Mouse (Mus musculus): ENCODE results near the gene Ubap2. TPM values are rescaled to one million over a fixed set of nuclear protein-coding genes. Genes with fewer than 3 reads are reported as not detected.

The Ubap2 gene
- total and polyA plus RNA-seq, 3 experiments: 22.7 to 170 (median 127) TPM

- Histone ChIP-seq H3K9ac (ENCODE audit: control insufficient read depth, low read depth, low read length, poor library complexity, severe bottlenecking) (peak overlapping the region; percentile 53), H3K4me1 (ENCODE audit: control insufficient read depth in 1 of 2, insufficient read depth in 2 of 2, low read length in 2 of 2) (peaks cover 7 to 26% of the 10 kb centered on the region in 2 experiments), H3K36me3 (ENCODE audit: control insufficient read depth in 1 of 2, insufficient read depth in 2 of 2, low read length in 2 of 2) (peaks cover 3 to 34% of the 10 kb centered on the region in 2 experiments), H3K79me2 (ENCODE audit: control insufficient read depth, insufficient read depth, low read length, poor library complexity) (peaks cover 18% of the 10 kb centered on the region), H3K27ac (ENCODE audit: control insufficient read depth, low read depth, low read length) (peak overlapping the region; percentile 41), H3K27me3 (ENCODE audit: control insufficient read depth in 1 of 2, insufficient read depth in 2 of 2, low read length in 2 of 2) (no peaks in the 10 kb centered on the region), H3K9me3 (replicated peaks; ENCODE audit: insufficient read depth, low read length) (no peaks in the 10 kb centered on the region), H3K4me3 (ENCODE audit: control insufficient read depth in 1 of 2, insufficient read depth in 1 of 2, low read depth in 2 of 2, low read length in 2 of 2) (peak overlapping the region; percentile 34 to 45)
- TF ChIP-seq ZNF384 (IDR thresholded peaks at IDR 0.05; ENCODE audit: low read depth, low read length) (no peak), MAX (IDR thresholded peaks at IDR 0.05; ENCODE audit: low read length) (no peak), JUND (IDR thresholded peaks at IDR 0.05; ENCODE audit: low read depth, low read length) (no peak), ZKSCAN1 (IDR thresholded peaks at IDR 0.05; ENCODE audit: low read depth, low read length) (no peak), CHD2 (IDR thresholded peaks at IDR 0.05; ENCODE audit: low read length) (no peak), POLR2AphosphoS5 (IDR thresholded peaks at IDR 0.05; ENCODE audit: borderline replicate concordance, low read depth, low read length) (no peak), ZC3H11A (IDR thresholded peaks at IDR 0.05; ENCODE audit: low read depth, low read length) (no peak), MEF2A (IDR thresholded peaks at IDR 0.05; ENCODE audit: extremely low read depth, insufficient replicate concordance, low read depth, low read length, poor library complexity, severe bottlenecking) (no peak), BHLHE40 (IDR thresholded peaks at IDR 0.05; ENCODE audit: borderline replicate concordance, low read depth, low read length) (no peak), POLR2A (IDR thresholded peaks at IDR 0.05; ENCODE audit: control insufficient read depth in 1 of 2, insufficient read depth in 1 of 2, low read depth in 1 of 2, low read length in 2 of 2, poor library complexity in 1 of 2) (no peak), MXI1 (IDR thresholded peaks at IDR 0.05; ENCODE audit: low read depth, low read length) (no peak), USF1 (IDR thresholded peaks at IDR 0.05; ENCODE audit: low read depth, low read length) (no peak), NELFE (IDR thresholded peaks at IDR 0.05; ENCODE audit: low read depth, low read length) (no peak), HCFC1 (IDR thresholded peaks at IDR 0.05; ENCODE audit: low read depth, low read length) (no peak), MYB (IDR thresholded peaks at IDR 0.05; ENCODE audit: low read depth, low read length) (no peak), TBP (IDR thresholded peaks at IDR 0.05; ENCODE audit: low read depth, low read length) (no peak), NRF1 (IDR thresholded peaks at IDR 0.05; ENCODE audit: insufficient read depth, low read depth, low read length, poor library complexity, severe bottlenecking) (no peak)
- DNase-seq (ENCODE audit: low read depth, low spot score): no peak
Measured at GRCm38 (mm10) chr4:41315173-41315572, 40.2 kb upstream of the Ubap2 start.

GRCm38 (mm10) chr4:41314141-41315129 is 39.5 kb upstream of the Ubap2 start, which contains the start of gene Dcaf12:
Dcaf12 (minus strand) TSS chr4:41314889.
- Histone ChIP-seq H3K27ac (ENCODE audit: control insufficient read depth, low read depth, low read length) (peak within 1 kb of the TSS; percentile 41), H3K36me3 (ENCODE audit: control insufficient read depth in 1 of 2, insufficient read depth in 2 of 2, low read length in 2 of 2) (peaks cover 6 to 34% of the 10 kb centered on the region in 2 experiments), H3K27me3 (ENCODE audit: control insufficient read depth in 1 of 2, insufficient read depth in 2 of 2, low read length in 2 of 2) (no peaks in the 10 kb centered on the region), H3K4me3 (ENCODE audit: control insufficient read depth in 1 of 2, insufficient read depth in 1 of 2, low read depth in 2 of 2, low read length in 2 of 2) (peak within 1 kb of the TSS; percentile 81 to 87), H3K9me3 (replicated peaks; ENCODE audit: insufficient read depth, low read length) (no peaks in the 10 kb centered on the region), H3K4me1 (ENCODE audit: control insufficient read depth in 1 of 2, insufficient read depth in 2 of 2, low read length in 2 of 2) (peaks cover 7 to 26% of the 10 kb centered on the region in 2 experiments), H3K9ac (ENCODE audit: control insufficient read depth, low read depth, low read length, poor library complexity, severe bottlenecking) (peak within 1 kb of the TSS; percentile 87), H3K79me2 (ENCODE audit: control insufficient read depth, insufficient read depth, low read length, poor library complexity) (peaks cover 18% of the 10 kb centered on the region)
- peak; percentile 97 for DNase-seq (ENCODE audit: low read depth, low spot score)
- TF ChIP-seq ELF1 (IDR thresholded peaks at IDR 0.05; ENCODE audit: low read depth, low read length) (peak; percentile 75), UBTF (IDR thresholded peaks at IDR 0.05; ENCODE audit: borderline replicate concordance, insufficient read depth, low read depth, low read length) (no peak), POLR2AphosphoS2 (IDR thresholded peaks at IDR 0.05; ENCODE audit: low read length) (peak; percentile 67; the same call in 1 of the 2 replicates), SIN3A (IDR thresholded peaks at IDR 0.05; ENCODE audit: low read length) (peak; percentile 87), KAT2A (conservative IDR thresholded peaks at IDR 0.05; ENCODE audit: low read depth, low read length) (no peak), RCOR1 (IDR thresholded peaks at IDR 0.05; ENCODE audit: low read depth, low read length) (no peak), USF2 (IDR thresholded peaks at IDR 0.05; ENCODE audit: borderline replicate concordance in 1 of 2, insufficient read depth in 1 of 2, low read depth in 1 of 2, low read length in 2 of 2) (no peak), MYB (IDR thresholded peaks at IDR 0.05; ENCODE audit: low read depth, low read length) (no peak), CTCF (IDR thresholded peaks at IDR 0.05 in 2 of 3, conservative IDR thresholded peaks at IDR 0.05 in 1 of 3; ENCODE audit: control insufficient read depth in 1 of 3, insufficient read depth in 1 of 3, low read depth in 2 of 3, low read length in 3 of 3, poor library complexity in 1 of 3, severe bottlenecking in 1 of 3) (no peak), MXI1 (IDR thresholded peaks at IDR 0.05; ENCODE audit: low read depth, low read length) (peak; percentile 82), EP300 (IDR thresholded peaks at IDR 0.05; ENCODE audit: low read depth in 1 of 2, low read length in 2 of 2) (no peak; a peak in 1 of 4 replicates), JUND (IDR thresholded peaks at IDR 0.05; ENCODE audit: low read depth, low read length) (no peak), POLR2AphosphoS5 (IDR thresholded peaks at IDR 0.05; ENCODE audit: borderline replicate concordance, low read depth, low read length) (0 out of 2 replicates have a peak, but pooled peaks have one; percentile 22), MAX (IDR thresholded peaks at IDR 0.05; ENCODE audit: low read length) (0 out of 2 replicates have a peak, but pooled peaks have one; percentile 19), GATA1 (IDR thresholded peaks at IDR 0.05; ENCODE audit: low read depth, low read length) (no peak), BHLHE40 (IDR thresholded peaks at IDR 0.05; ENCODE audit: borderline replicate concordance, low read depth, low read length) (no peak)

All from MEL (cell line).